8 mouse cellular contexts compared by ENCODE assay signal in the genomic region with DNA sequence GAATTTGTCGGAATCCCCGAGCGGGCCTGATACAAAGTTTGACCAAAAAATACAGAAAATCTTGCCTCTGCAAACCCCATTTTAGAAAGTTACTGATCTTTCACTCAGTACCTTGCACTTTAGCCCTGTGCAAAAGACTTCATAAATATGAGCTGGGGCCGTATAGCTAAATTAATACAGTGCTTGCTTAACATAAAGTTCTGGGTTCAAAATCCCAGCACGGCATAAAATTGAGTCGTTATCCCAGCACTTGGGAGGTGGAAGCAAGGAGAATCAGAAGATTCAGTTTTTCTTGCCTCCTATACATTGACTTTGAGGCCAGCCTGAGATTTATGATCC. TPM values are rescaled to one million over a fixed set of nuclear protein-coding genes. Genes with fewer than 3 reads are reported as not detected.
DNase-seq lines count a peak whose midpoint lies in the region; ATAC-seq and TF ChIP-seq lines count a peak whose summit lies in the region.

No protein-coding gene starts in this region.

- no peaks in the 10 kb centered on the region for H3K9me3 ChIP-seq in heart, postnatal 0 days (replicated peaks; ENCODE audit: control insufficient read depth, low read length)
- no peaks in the 10 kb centered on the region for H3K9me3 ChIP-seq in hindbrain, postnatal 0 days (ENCODE audit: low read length)
- no peaks in the 10 kb centered on the region for H3K9me3 ChIP-seq in midbrain, embryonic 13.5 days

- H3K9ac ChIP-seq in heart, postnatal 0 days (replicated peaks; ENCODE audit: low read depth, low read length), result peak overlapping the region; percentile 80
- H3K9ac ChIP-seq in hindbrain, postnatal 0 days (replicated peaks; ENCODE audit: low read length), result peak overlapping the region; percentile 92
- peak overlapping the region; percentile 46; the same call in 1 of the 2 replicates for H3K9ac ChIP-seq in midbrain, embryonic 13.5 days (replicated peaks)

- H3K27me3 ChIP-seq in heart, postnatal 0 days (ENCODE audit: control insufficient read depth, insufficient read depth, low read length), result no peaks in the 10 kb centered on the region
- no peaks in the 10 kb centered on the region for H3K27me3 ChIP-seq in hindbrain, postnatal 0 days (ENCODE audit: insufficient read depth, low read length)
- H3K27me3 ChIP-seq in midbrain, embryonic 13.5 days, result no peaks in the 10 kb centered on the region

- TF ChIP-seq EP300 in heart, postnatal 0 days (IDR thresholded peaks at IDR 0.05; ENCODE audit: low read depth), result no peak

- 9% methylated on average over 6 of the region's 6 CpGs for WGBS in heart, postnatal 0 days
- WGBS in hindbrain, postnatal 0 days, result 9% methylated on average over 6 of the region's 6 CpGs
- 11% methylated on average over 6 of the region's 6 CpGs for WGBS in midbrain, embryonic 13.5 days

- H3K4me3 ChIP-seq in heart, postnatal 0 days (ENCODE audit: low read depth, low read length), result peak overlapping the region; percentile 68
- peak overlapping the region; percentile 91 for H3K4me3 ChIP-seq in bone marrow macrophage, adult 2 months (ENCODE audit: insufficient read depth, low read length)
- H3K4me3 ChIP-seq in hindbrain, postnatal 0 days (ENCODE audit: low read length), result peak overlapping the region; percentile 86
- peak overlapping the region; percentile 80 for H3K4me3 ChIP-seq in midbrain, embryonic 13.5 days (replicated peaks)

- H3K27ac ChIP-seq in heart, postnatal 0 days (ENCODE audit: low read depth), result peak overlapping the region; percentile 90
- peak overlapping the region; percentile 87 for H3K27ac ChIP-seq in bone marrow macrophage, adult 2 months (ENCODE audit: insufficient read depth, low read depth, low read length)
- peak overlapping the region; percentile 91; the same call in 1 of the 2 replicates for H3K27ac ChIP-seq in hindbrain, postnatal 0 days
- H3K27ac ChIP-seq in midbrain, embryonic 13.5 days, result 0 out of 2 replicates have a peak overlapping the region, but pooled peaks have one; percentile 20

- DNase-seq in heart, postnatal 0 days (ENCODE audit: low spot score), result no peak
- no peak for DNase-seq in heart, adult 8-10 months (ENCODE audit: low spot score)
- DNase-seq in hindbrain, postnatal 0 days (ENCODE audit: low spot score), result no peak
- DNase-seq in adrenal gland, postnatal 25 days, result no peak
- DNase-seq in spleen, postnatal 10 days (ENCODE audit: low spot score in 2 of 2), result no peak
- no peak for DNase-seq in adrenal gland, postnatal 10 days

- ATAC-seq in heart, postnatal 0 days (ENCODE audit: insufficient read depth, low read depth), result no peak
- ATAC-seq in hindbrain, postnatal 0 days, result peak; percentile 44; the same call in 1 of the 2 replicates
- peak; percentile 54 for ATAC-seq in midbrain, embryonic 13.5 days

- no peak for TF ChIP-seq CTCF in heart, postnatal 0 days (IDR thresholded peaks at IDR 0.05; ENCODE audit: low read depth)
- no peak for TF ChIP-seq CTCF in bone marrow macrophage, adult 2 months (IDR thresholded peaks at IDR 0.05; ENCODE audit: low read depth, low read length)
- no peak for TF ChIP-seq CTCF in hindbrain, postnatal 0 days (IDR thresholded peaks at IDR 0.05; ENCODE audit: low read depth)

- TF ChIP-seq POLR2A in bone marrow macrophage, adult 2 months (IDR thresholded peaks at IDR 0.05; ENCODE audit: borderline replicate concordance, low read depth, low read length), result no peak

- H3K36me3 ChIP-seq in heart, postnatal 0 days (replicated peaks; ENCODE audit: control insufficient read depth, insufficient read depth, low read length), result peaks cover 7% of the 10 kb centered on the region
- H3K36me3 ChIP-seq in hindbrain, postnatal 0 days (ENCODE audit: insufficient read depth, low read length), result peaks cover 4% of the 10 kb centered on the region; the same call in 1 of the 2 replicates
- peaks cover 13% of the 10 kb centered on the region for H3K36me3 ChIP-seq in midbrain, embryonic 13.5 days

- peak overlapping the region; percentile 81 for H3K4me2 ChIP-seq in heart, postnatal 0 days (ENCODE audit: low read depth, low read length)
- H3K4me2 ChIP-seq in hindbrain, postnatal 0 days (ENCODE audit: low read depth, low read length), result peak overlapping the region; percentile 72
- H3K4me2 ChIP-seq in midbrain, embryonic 13.5 days (replicated peaks), result peak overlapping the region; percentile 86

- H3K4me1 ChIP-seq in heart, postnatal 0 days (ENCODE audit: control insufficient read depth, insufficient read depth), result peaks cover 9% of the 10 kb centered on the region
- H3K4me1 ChIP-seq in bone marrow macrophage, adult 2 months (ENCODE audit: control insufficient read depth, insufficient read depth, low read length), result peaks cover 46% of the 10 kb centered on the region
- peaks cover 5% of the 10 kb centered on the region; the same call in 1 of the 2 replicates for H3K4me1 ChIP-seq in hindbrain, postnatal 0 days (ENCODE audit: insufficient read depth, low read length)
- peaks cover 41% of the 10 kb centered on the region for H3K4me1 ChIP-seq in midbrain, embryonic 13.5 days (replicated peaks)

RNA-seq across cellular contexts. Expression of a gene that starts 0.3 kb away (rescaled TPM):
- 465 and 479 TPM in 2 replicates for total RNA-seq in heart, postnatal 0 days (2014; rRNA removed; ENCODE audit: low replicate concordance)
- polyA plus RNA-seq in heart, postnatal 0 days (2015; fragmentation: Nextera tagmentation; extraction: Ambion mirVana), result 533 and 534 TPM in 2 replicates
- 100 to 1,000 TPM; 297 to 332 (median 327) TPM for total RNA-seq in heart, adult 8-10 months (2022)
- 1,749 and 1,754 TPM in 2 replicates for polyA plus RNA-seq in bone marrow macrophage, adult 2 months (2012; ENCODE audit: insufficient read depth, insufficient read length, missing spikeins)
- total RNA-seq in hindbrain, postnatal 0 days (2014; rRNA removed), result 523 and 571 TPM in 2 replicates
- 752 and 790 TPM in 2 replicates for polyA plus RNA-seq in hindbrain, postnatal 0 days (2015; fragmentation: Nextera tagmentation; extraction: Ambion mirVana)
- polyA plus RNA-seq in midbrain, embryonic 13.5 days (2015; fragmentation: Nextera tagmentation; extraction: Ambion mirVana), result 613 and 617 TPM in 2 replicates
- total RNA-seq in adrenal gland, postnatal 25 days (2021), result 817 and 927 TPM in 2 replicates
- total RNA-seq in adrenal gland, postnatal 10 days (2021), result 100 to 1,000 TPM; 646 to 659 TPM

RNA-seq across cellular contexts. Expression of a gene that starts 24.0 kb away (rescaled TPM):
- 28.1 and 29.9 TPM in 2 replicates for total RNA-seq in heart, postnatal 0 days (2014; rRNA removed; ENCODE audit: low replicate concordance)
- 32.1 and 32.2 TPM in 2 replicates for polyA plus RNA-seq in heart, postnatal 0 days (2015; fragmentation: Nextera tagmentation; extraction: Ambion mirVana)
- 10 to 100 TPM; 13.3 to 18.4 (median 16.0) TPM for total RNA-seq in heart, adult 8-10 months (2022)
- 44.2 and 48.6 TPM in 2 replicates for polyA plus RNA-seq in bone marrow macrophage, adult 2 months (2012; ENCODE audit: insufficient read depth, insufficient read length, missing spikeins)
- 40.5 and 53.2 TPM in 2 replicates for total RNA-seq in hindbrain, postnatal 0 days (2014; rRNA removed)
- polyA plus RNA-seq in hindbrain, postnatal 0 days (2015; fragmentation: Nextera tagmentation; extraction: Ambion mirVana), result 73.9 and 78.7 TPM in 2 replicates
- polyA plus RNA-seq in midbrain, embryonic 13.5 days (2015; fragmentation: Nextera tagmentation; extraction: Ambion mirVana), result 131 and 148 TPM in 2 replicates
- total RNA-seq in adrenal gland, postnatal 25 days (2021), result 30.9 and 37.1 TPM in 2 replicates
- total RNA-seq in adrenal gland, postnatal 10 days (2021), result 10 to 100 TPM; 46.4 to 48.1 TPM

RNA-seq across cellular contexts. Expression of a gene that starts 33.6 kb away (rescaled TPM):
- total RNA-seq in heart, postnatal 0 days (2014; rRNA removed; ENCODE audit: low replicate concordance), result 317 and 334 TPM in 2 replicates
- 1,000 and 1,028 TPM in 2 replicates for polyA plus RNA-seq in heart, postnatal 0 days (2015; fragmentation: Nextera tagmentation; extraction: Ambion mirVana)
- total RNA-seq in heart, adult 8-10 months (2022), result 100 to 1,000 TPM; 475 to 641 (median 529) TPM
- polyA plus RNA-seq in bone marrow macrophage, adult 2 months (2012; ENCODE audit: insufficient read depth, insufficient read length, missing spikeins), result 2,298 and 2,420 TPM in 2 replicates
- 119 and 136 TPM in 2 replicates for total RNA-seq in hindbrain, postnatal 0 days (2014; rRNA removed)
- 589 and 626 TPM in 2 replicates for polyA plus RNA-seq in hindbrain, postnatal 0 days (2015; fragmentation: Nextera tagmentation; extraction: Ambion mirVana)
- 516 and 536 TPM in 2 replicates for polyA plus RNA-seq in midbrain, embryonic 13.5 days (2015; fragmentation: Nextera tagmentation; extraction: Ambion mirVana)
- total RNA-seq in adrenal gland, postnatal 25 days (2021), result 777 and 778 TPM in 2 replicates
- total RNA-seq in adrenal gland, postnatal 10 days (2021), result 100 to 1,000 TPM; 573 to 689 TPM

RNA-seq across cellular contexts. Expression of a gene that starts 55.3 kb away (rescaled TPM):
- 0.08 and 0.57 TPM in 2 replicates for total RNA-seq in heart, postnatal 0 days (2014; rRNA removed; ENCODE audit: low replicate concordance)
- 3.1 and 5.1 TPM in 2 replicates for polyA plus RNA-seq in heart, postnatal 0 days (2015; fragmentation: Nextera tagmentation; extraction: Ambion mirVana)
- total RNA-seq in heart, adult 8-10 months (2022), result 1 to 10 TPM; 3.1 to 3.5 (median 3.3) TPM
- polyA plus RNA-seq in bone marrow macrophage, adult 2 months (2012; ENCODE audit: insufficient read depth, insufficient read length, missing spikeins), result 5.5 and 6.0 TPM in 2 replicates
- total RNA-seq in hindbrain, postnatal 0 days (2014; rRNA removed), result 1.1 and 3.7 TPM in 2 replicates
- polyA plus RNA-seq in hindbrain, postnatal 0 days (2015; fragmentation: Nextera tagmentation; extraction: Ambion mirVana), result 4.2 and 5.8 TPM in 2 replicates
- polyA plus RNA-seq in midbrain, embryonic 13.5 days (2015; fragmentation: Nextera tagmentation; extraction: Ambion mirVana), result 5.8 and 5.9 TPM in 2 replicates
- total RNA-seq in adrenal gland, postnatal 25 days (2021), result 12.1 and 19.5 TPM in 2 replicates
- total RNA-seq in adrenal gland, postnatal 10 days (2021), result 10 to 100 TPM in 1 of 2 experiments, 1 to 10 TPM in 1; 5.8 to 13.8 TPM

RNA-seq across cellular contexts. Expression of a gene that starts 56.4 kb away (rescaled TPM):
- total RNA-seq in heart, postnatal 0 days (2014; rRNA removed; ENCODE audit: low replicate concordance), result 41.1 and 51.3 TPM in 2 replicates
- polyA plus RNA-seq in heart, postnatal 0 days (2015; fragmentation: Nextera tagmentation; extraction: Ambion mirVana), result 36.5 and 38.4 TPM in 2 replicates
- total RNA-seq in heart, adult 8-10 months (2022), result 10 to 100 TPM; 61.8 to 72.5 (median 66.4) TPM
- 3.6 and 4.5 TPM in 2 replicates for polyA plus RNA-seq in bone marrow macrophage, adult 2 months (2012; ENCODE audit: insufficient read depth, insufficient read length, missing spikeins)
- 20.5 and 20.6 TPM in 2 replicates for total RNA-seq in hindbrain, postnatal 0 days (2014; rRNA removed)
- 20.2 TPM in 2 replicates for polyA plus RNA-seq in hindbrain, postnatal 0 days (2015; fragmentation: Nextera tagmentation; extraction: Ambion mirVana)
- polyA plus RNA-seq in midbrain, embryonic 13.5 days (2015; fragmentation: Nextera tagmentation; extraction: Ambion mirVana), result 29.6 and 29.8 TPM in 2 replicates
- total RNA-seq in adrenal gland, postnatal 25 days (2021), result 29.4 and 32.0 TPM in 2 replicates
- total RNA-seq in adrenal gland, postnatal 10 days (2021), result 10 to 100 TPM; 32.2 to 40.4 TPM

Comparison
In these comparisons a context has a peak if more than half of its experiments do, and no peak if none do; other contexts are left out.
1. H3K27ac ChIP-seq: peak in every context shown above with its lines; median percentile 91 in hindbrain, postnatal 0 days; 90 in heart, postnatal 0 days; 87 in bone marrow macrophage, adult 2 months; 20 in midbrain, embryonic 13.5 days.